Mouse (Mus musculus) liver, embryonic 16.5 days (tissue): ENCODE measurements around the gene Zfp27. TPM values are rescaled to one million over a fixed set of nuclear protein-coding genes. Genes with fewer than 3 reads are reported as not detected.

Experiments used
- ATAC-seq: fragments of 200-750 bp; cut with Nextera tagmentation; 2 replicates; pipeline ENCODE4 v1.8.0; 2017; ENCODE audit warnings: low read depth, mild to moderate bottlenecking, moderate number of reproducible peaks, moderate library complexity
- H3K27ac ChIP-seq: fragments of 300-500 bp; sonication (generic); 2 replicates; pipeline ENCODE4 v1.5.1; 2014; ENCODE audit warnings: mild to moderate bottlenecking, low read length
- H3K27me3 ChIP-seq: fragments of 300-500 bp; sonication (generic); 2 replicates; pipeline ENCODE4 v1.6.1; 2014; ENCODE audit warnings: low read depth, low read length, mixed read lengths; ENCODE audit not compliant: control insufficient read depth, insufficient read depth
- H3K36me3 ChIP-seq: fragments of 300-500 bp; sonication (generic); 2 replicates; pipeline ENCODE4 v1.6.1; 2014; ENCODE audit warnings: mild to moderate bottlenecking; ENCODE audit not compliant: control insufficient read depth, insufficient read depth
- H3K4me1 ChIP-seq: fragments of 300-500 bp; sonication (generic); 2 replicates; pipeline ENCODE4 v1.6.1; 2014; ENCODE audit warnings: low read depth, low read length, mixed read lengths; ENCODE audit not compliant: control insufficient read depth
- H3K4me2 ChIP-seq: fragments of 300-500 bp; sonication (generic); 2 replicates; pipeline ENCODE4 v1.6.1; 2014; ENCODE audit warnings: low read depth, low read length, mixed read lengths
- H3K4me3 ChIP-seq: fragments of 300-500 bp; sonication (generic); 2 replicates; pipeline ENCODE4 v1.5.1; 2014; ENCODE audit warnings: low read depth, mild to moderate bottlenecking, low read length
- H3K9ac ChIP-seq: fragments of 300-500 bp; sonication (generic); 2 replicates; pipeline ENCODE4 v1.6.1; 2014; ENCODE audit warnings: low read depth, low read length
- H3K9me3 ChIP-seq: fragments of 300-500 bp; sonication (generic); replicated peaks from 2 replicates; pipeline ENCODE4 v1.6.1; 2016; ENCODE audit warnings: low read length; ENCODE audit not compliant: control insufficient read depth
- WGBS: fragments of 180-500 bp; shearing (Covaris S2); extraction: QIAGEN DNeasy Blood & Tissue Kit; methylation state at CpG from one replicate; pipeline ENCODE4 v1.1.7; 2014; ENCODE audit not compliant: insufficient replicate concordance; 5-methylcytosine and 5-hydroxymethylcytosine counted together
- polyA plus RNA-seq: library from polyadenylated mRNA; unstranded; fragments of >200 nt; fragmentation: Nextera tagmentation; extraction: Ambion mirVana; gene quantifications from 2 replicates; pipeline ENCODE4 v1.2.1, GENCODE M21; 2015

The Zfp27 gene
- 1.7 TPM in 2 replicates for polyA plus RNA-seq

- Histone ChIP-seq H3K4me3 (peak within 1 kb of the TSS; percentile 73), H3K4me2 (peak within 1 kb of the TSS; percentile 73), H3K36me3 (no peaks in the 10 kb centered on the region), H3K27me3 (no peaks in the 10 kb centered on the region), H3K9me3 (no peaks in the 10 kb centered on the region), H3K9ac (peak within 1 kb of the TSS; percentile 66), H3K27ac (peak within 1 kb of the TSS; percentile 80), H3K4me1 (no peaks in the 10 kb centered on the region; the same call in 1 of the 2 replicates)
- WGBS: under 1% methylated on average over 22 of the region's 22 CpGs
- peak; percentile 77 for ATAC-seq
These were observed at the start of gene Zfp27 for GRCm38 (mm10) chr7:29905966-29906681. TSS of gene Zfp27 (minus strand) at chr7:29906572.

- H3K9me3 ChIP-seq: peaks cover 3% of the 10 kb centered on the region; the same call in 1 of the 2 replicates
- no peaks in the 10 kb centered on the region for H3K36me3 ChIP-seq
- ATAC-seq: no peak
- peak overlapping the region; percentile 83 for H3K4me2 ChIP-seq
- peaks cover 3% of the 10 kb centered on the region for H3K4me1 ChIP-seq
- no peaks in the 10 kb centered on the region for H3K27me3 ChIP-seq
- H3K9ac ChIP-seq: no peak overlapping the region
- WGBS: 20% methylated on average over 4 of the region's 4 CpGs
- H3K27ac ChIP-seq: no peak overlapping the region; the same call in 1 of the 2 replicates
- peak overlapping the region; percentile 78 for H3K4me3 ChIP-seq
These were observed 48.4 kb upstream of the Zfp27 start for GRCm38 (mm10) chr7:29954731-29955130.

GRCm38 (mm10) chr7:29953513-29954401 is 47.4 kb upstream of the Zfp27 start, which contains the start of gene Zfp74:
TSS of gene Zfp74 (minus strand) at chr7:29954089.
- H3K4me2 ChIP-seq: peak within 1 kb of the TSS; percentile 83
- H3K36me3 ChIP-seq: no peaks in the 10 kb centered on the region
- H3K4me1 ChIP-seq: peaks cover 3% of the 10 kb centered on the region
- no peaks in the 10 kb centered on the region for H3K27me3 ChIP-seq
- H3K9me3 ChIP-seq: peaks cover 3% of the 10 kb centered on the region; the same call in 1 of the 2 replicates
- peak within 1 kb of the TSS; percentile 87 for H3K27ac ChIP-seq
- peak; percentile 92 for ATAC-seq
- under 1% methylated on average over 51 of the region's 52 CpGs for WGBS
- peak within 1 kb of the TSS; percentile 85 for H3K9ac ChIP-seq
- peak within 1 kb of the TSS; percentile 78 for H3K4me3 ChIP-seq

- Histone ChIP-seq H3K27me3 (no peaks in the 10 kb centered on the region), H3K27ac (no peak overlapping the region), H3K4me1 (peaks cover 3% of the 10 kb centered on the region), H3K4me2 (peak overlapping the region; percentile 83), H3K4me3 (peak overlapping the region; percentile 78), H3K9me3 (peaks cover 3% of the 10 kb centered on the region; the same call in 1 of the 2 replicates), H3K9ac (peak overlapping the region; percentile 85), H3K36me3 (no peaks in the 10 kb centered on the region)
- no peak for ATAC-seq
- 35% methylated on average over 10 of the region's 10 CpGs for WGBS
These were observed 46.7 kb upstream of the Zfp27 start for GRCm38 (mm10) chr7:29953086-29953485.

- no peak for ATAC-seq
These were observed 37.8 kb upstream of the Zfp27 start for GRCm38 (mm10) chr7:29944201-29944600.

GRCm38 (mm10) chr7:29943720-29944119 is 37.3 kb upstream of the Zfp27 start:
- no peak overlapping the region for H3K4me2 ChIP-seq
- 64% methylated on average over 2 of the region's 2 CpGs for WGBS
- H3K27me3 ChIP-seq: no peaks in the 10 kb centered on the region
- H3K9me3 ChIP-seq: no peaks in the 10 kb centered on the region
- no peaks in the 10 kb centered on the region for H3K4me1 ChIP-seq
- no peak overlapping the region for H3K27ac ChIP-seq
- H3K4me3 ChIP-seq: no peak overlapping the region
- no peak for ATAC-seq
- H3K9ac ChIP-seq: no peak overlapping the region
- no peaks in the 10 kb centered on the region for H3K36me3 ChIP-seq

More at GRCm38 (mm10) chr7:29944201-29944600, 37.8 kb upstream of the Zfp27 start:
- no peaks in the 10 kb centered on the region for H3K4me1 ChIP-seq
- H3K36me3 ChIP-seq: no peaks in the 10 kb centered on the region
- no peaks in the 10 kb centered on the region for H3K9me3 ChIP-seq
- no peak overlapping the region for H3K27ac ChIP-seq
- no peak overlapping the region for H3K4me2 ChIP-seq
- 57% methylated on average over 2 of the region's 2 CpGs for WGBS
- no peaks in the 10 kb centered on the region for H3K27me3 ChIP-seq
- H3K9ac ChIP-seq: no peak overlapping the region
- no peak overlapping the region for H3K4me3 ChIP-seq

GRCm38 (mm10) chr7:29942740-29943139 is 36.4 kb upstream of the Zfp27 start:
- Histone ChIP-seq H3K27me3 (no peaks in the 10 kb centered on the region), H3K4me1 (no peaks in the 10 kb centered on the region), H3K4me3 (no peak overlapping the region), H3K9ac (no peak overlapping the region), H3K9me3 (no peaks in the 10 kb centered on the region), H3K27ac (no peak overlapping the region), H3K36me3 (0 out of 2 replicates have a peak, but pooled peaks cover under 1% of the 10 kb centered on the region), H3K4me2 (no peak overlapping the region)
- WGBS: 56% methylated on average over 2 of the region's 2 CpGs
- ATAC-seq: no peak

GRCm38 (mm10) chr7:29941027-29941426 is 34.7 kb upstream of the Zfp27 start:
- Histone ChIP-seq H3K4me2 (no peak overlapping the region), H3K4me3 (no peak overlapping the region), H3K9me3 (no peaks in the 10 kb centered on the region), H3K9ac (no peak overlapping the region), H3K4me1 (no peaks in the 10 kb centered on the region), H3K36me3 (0 out of 2 replicates have a peak, but pooled peaks cover 2% of the 10 kb centered on the region), H3K27me3 (no peaks in the 10 kb centered on the region), H3K27ac (no peak overlapping the region)
- 84% methylated on average over 11 of the region's 11 CpGs for WGBS
- no peak for ATAC-seq
